Mouse (Mus musculus) monocyte, adult 5-6 weeks (primary cell): ENCODE measurements at regions not wholly inside any gene's neighbourhood (a gene's known extent, or its start where the extent isn't known, plus 50 kb on each side); places are given as distances from the start of the nearest gene placed in this dataset.
A peak's percentile ranks its signal among the peaks of the same experiment; 100 is the strongest.

Experiments
- ATAC-seq: fragments of 153-309, 156-312 bp; replicated peaks from 2 replicates; pipeline ENCODE4 v1.8.0; 2017; ENCODE audit warnings: mild to moderate bottlenecking; ENCODE audit not compliant: low TSS enrichment, insufficient number of reproducible peaks, severe bottlenecking, poor library complexity, low FRiP score

GRCm38 (mm10) chr2:70914372-70914771, 88.8 kb upstream of the Tlk1 start:
- no peak for ATAC-seq

GRCm38 (mm10) chr2:70909401-70909800, 83.9 kb upstream of the Tlk1 start:
- no peak for ATAC-seq

- no peak for ATAC-seq
These were observed 83.1 kb upstream of the Tlk1 start for GRCm38 (mm10) chr2:70908579-70908978.

GRCm38 (mm10) chr2:70906216-70906615, 80.7 kb upstream of the Tlk1 start:
- ATAC-seq = no peak

GRCm38 (mm10) chr2:70904429-70904828, 78.9 kb upstream of the Tlk1 start:
- ATAC-seq = no peak

GRCm38 (mm10) chr2:70902196-70902595, 76.7 kb upstream of the Tlk1 start:
- no peak for ATAC-seq

GRCm38 (mm10) chr2:70901479-70901878, 76.0 kb upstream of the Tlk1 start:
- no peak for ATAC-seq

- no peak for ATAC-seq
These were observed 73.5 kb upstream of the Tlk1 start for GRCm38 (mm10) chr2:70899056-70899455.

- no peak for ATAC-seq
These were observed 72.9 kb upstream of the Tlk1 start for GRCm38 (mm10) chr2:70898396-70898795.

- no peak for ATAC-seq
These were observed 71.8 kb upstream of the Tlk1 start for GRCm38 (mm10) chr2:70897373-70897772.

- no peak for ATAC-seq
These were observed 64.1 kb upstream of the Tlk1 start for GRCm38 (mm10) chr2:70889522-70890100.

- ATAC-seq = no peak
These were observed 63.4 kb upstream of the Tlk1 start for GRCm38 (mm10) chr2:70888840-70889469.

GRCm38 (mm10) chr2:70886831-70887230, 61.3 kb upstream of the Tlk1 start:
- ATAC-seq = no peak

GRCm38 (mm10) chr2:70885674-70886073, 60.1 kb upstream of the Tlk1 start:
- ATAC-seq = peak; percentile 98

- no peak for ATAC-seq
These were observed 52.0 kb upstream of the Tlk1 start for GRCm38 (mm10) chr2:70877333-70878080.

- no peak for ATAC-seq
These were observed 50.7 kb upstream of the Tlk1 start for GRCm38 (mm10) chr2:70876251-70876650.
